Mouse (Mus musculus) CH12.LX (cell line): ENCODE results near the gene Tom1.

Source experiments
- CHD2 ChIP-seq: IDR thresholded peaks from 2 replicates; pipeline ENCODE4 v1.6.1; 2011; ENCODE audit warnings: low read length, improper control_type of control experiment
- CTCF ChIP-seq, 2 experiments: IDR thresholded peaks in 1 of 2; conservative IDR thresholded peaks in 1 of 2; 2 replicates each; pipeline ENCODE4 v1.5.1; 2011 to 2012; ENCODE audit warnings: low read depth in 2 of 2, low read length in 2 of 2, improper control_type of control experiment in 1 of 2, inconsistent platforms in 1 of 2, mild to moderate bottlenecking in 1 of 2, moderate library complexity in 1 of 2
- EP300 ChIP-seq: IDR thresholded peaks from 2 replicates; pipeline ENCODE4 v1.6.1; 2011; ENCODE audit warnings: low read length, improper control_type of control experiment
- GABPA ChIP-seq: IDR thresholded peaks from 2 replicates; pipeline ENCODE4 v1.6.1; 2012; ENCODE audit warnings: low read depth, low read length, improper control_type of control experiment, inconsistent platforms; ENCODE audit not compliant: insufficient replicate concordance
- KAT2A ChIP-seq: IDR thresholded peaks from 2 replicates; pipeline ENCODE4 v1.6.1; 2012; ENCODE audit warnings: low read length, improper control_type of control experiment, inconsistent platforms; ENCODE audit not compliant: insufficient replicate concordance
- MAX ChIP-seq: IDR thresholded peaks from 2 replicates; pipeline ENCODE4 v1.6.1; 2011; ENCODE audit warnings: low read length, improper control_type of control experiment
- POLR2A ChIP-seq: IDR thresholded peaks from 2 replicates; pipeline ENCODE4 v1.6.1; 2011; ENCODE audit warnings: low read depth, mild to moderate bottlenecking, improper control_type of control experiment, low read length
- RAD21 ChIP-seq: IDR thresholded peaks from 2 replicates; pipeline ENCODE4 v1.6.1; 2011; ENCODE audit warnings: low read depth, mild to moderate bottlenecking, low read length, improper control_type of control experiment, moderate library complexity
- RCOR1 ChIP-seq: conservative IDR thresholded peaks from 2 replicates; pipeline ENCODE4 v1.6.1; 2012; ENCODE audit warnings: low read depth, mild to moderate bottlenecking, inconsistent platforms, low read length, improper control_type of control experiment

DNA sequence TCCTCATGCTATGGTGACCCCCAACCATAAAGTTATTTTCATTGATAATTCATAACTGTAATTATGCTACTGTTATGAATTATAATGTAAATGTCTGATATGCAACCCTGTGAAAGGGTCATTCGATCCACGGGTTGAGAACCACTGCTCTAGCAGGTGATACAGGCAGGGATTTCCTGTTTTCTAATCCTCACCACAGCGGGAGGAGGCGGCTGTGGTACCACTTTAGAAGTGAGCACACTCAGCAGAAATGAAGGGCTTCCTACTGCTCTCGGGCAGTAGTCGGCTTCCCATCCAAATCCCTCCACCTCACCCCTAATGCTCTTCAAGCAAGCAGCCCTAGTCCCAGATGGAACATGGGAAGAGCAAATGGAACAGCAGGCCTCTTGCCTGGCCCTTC, 26.5 kb downstream of the Tom1 start:
- TF ChIP-seq CTCF (conservative IDR thresholded peaks at IDR 0.05 in 1 of 2, IDR thresholded peaks at IDR 0.05 in 1 of 2; ENCODE audit: low read depth in 2 of 2, low read length in 2 of 2) (no peak), GABPA (no peak), CHD2 (no peak), RAD21 (no peak), EP300 (no peak), KAT2A (no peak), RCOR1 (no peak), POLR2A (no peak), MAX (no peak)
